12 mouse cellular contexts compared by ENCODE assay signal in genomic region chr5:136473337-136473736, GRCm38 (mm10).
DNase-seq lines count a peak whose midpoint lies in the region; ATAC-seq and TF ChIP-seq lines count a peak whose summit lies in the region.
"Had no signal": no experiment of that assay in that cellular context is flagged by ENCODE, and none has a peak within 500 bp of the region (broad histone marks: within the 10 kb centered on the region; RNA-seq: fewer than 3 reads in every experiment).

No protein-coding gene starts in this region.

- no peaks in the 10 kb centered on the region for H3K9me3 ChIP-seq in intestine, embryonic 14.5 days (ENCODE audit: control insufficient read depth, low read length)
- H3K9me3 ChIP-seq in intestine, postnatal 0 days (ENCODE audit: control insufficient read depth): no peaks in the 10 kb centered on the region
- no peaks in the 10 kb centered on the region for H3K9me3 ChIP-seq in intestine, embryonic 16.5 days (ENCODE audit: control insufficient read depth, low read length)
- H3K9me3 ChIP-seq in neural tube, embryonic 13.5 days: no peaks in the 10 kb centered on the region
- H3K9me3 ChIP-seq: midbrain, embryonic 15.5 days had no signal

- H3K4me1 ChIP-seq in intestine, embryonic 14.5 days (replicated peaks; ENCODE audit: control insufficient read depth, insufficient read depth, low read length): peaks cover 17% of the 10 kb centered on the region
- H3K4me1 ChIP-seq in intestine, postnatal 0 days (replicated peaks; ENCODE audit: control insufficient read depth, insufficient read depth, low read length): peaks cover 2% of the 10 kb centered on the region; the same call in 1 of the 2 replicates
- H3K4me1 ChIP-seq in intestine, embryonic 16.5 days (ENCODE audit: control insufficient read depth, insufficient read depth, low read length): peaks cover 10% of the 10 kb centered on the region
- peaks cover 61% of the 10 kb centered on the region for H3K4me1 ChIP-seq in neural tube, embryonic 13.5 days (replicated peaks)

- H3K36me3 ChIP-seq in intestine, embryonic 14.5 days (ENCODE audit: control insufficient read depth, insufficient read depth, low read length): 0 out of 2 replicates have a peak, but pooled peaks cover 6% of the 10 kb centered on the region
- H3K36me3 ChIP-seq in intestine, postnatal 0 days (ENCODE audit: control insufficient read depth, insufficient read depth): no peaks in the 10 kb centered on the region
- H3K36me3 ChIP-seq in intestine, embryonic 16.5 days (ENCODE audit: control insufficient read depth, insufficient read depth, low read length): no peaks in the 10 kb centered on the region
- no peaks in the 10 kb centered on the region for H3K36me3 ChIP-seq in neural tube, embryonic 13.5 days
- H3K36me3 ChIP-seq: midbrain, embryonic 15.5 days had no signal

- no peak overlapping the region for H3K9ac ChIP-seq in intestine, embryonic 14.5 days (ENCODE audit: low read length)
- no peak overlapping the region for H3K9ac ChIP-seq in intestine, postnatal 0 days (ENCODE audit: low read depth, low read length)
- no peak overlapping the region for H3K9ac ChIP-seq in intestine, embryonic 16.5 days (ENCODE audit: low read depth, low read length)
- H3K9ac ChIP-seq in neural tube, embryonic 13.5 days: no peak overlapping the region
- H3K9ac ChIP-seq: midbrain, embryonic 15.5 days had no signal

- no peaks in the 10 kb centered on the region for H3K27me3 ChIP-seq in intestine, embryonic 14.5 days (replicated peaks; ENCODE audit: control insufficient read depth, insufficient read depth, low read length)
- H3K27me3 ChIP-seq in intestine, postnatal 0 days (replicated peaks; ENCODE audit: control insufficient read depth, insufficient read depth, low read length): no peaks in the 10 kb centered on the region
- H3K27me3 ChIP-seq in intestine, embryonic 16.5 days (replicated peaks; ENCODE audit: control insufficient read depth, insufficient read depth, low read length): no peaks in the 10 kb centered on the region
- H3K27me3 ChIP-seq in neural tube, embryonic 13.5 days: no peaks in the 10 kb centered on the region
- H3K27me3 ChIP-seq: midbrain, embryonic 15.5 days had no signal

- WGBS in intestine, embryonic 14.5 days: 42% methylated on average over 6 of the region's 6 CpGs
- WGBS in intestine, postnatal 0 days: 56% methylated on average over 6 of the region's 6 CpGs
- 48% methylated on average over 6 of the region's 6 CpGs for WGBS in intestine, embryonic 16.5 days
- WGBS in neural tube, embryonic 13.5 days: 57% methylated on average over 6 of the region's 6 CpGs

- no peak overlapping the region for H3K4me2 ChIP-seq in intestine, embryonic 14.5 days (ENCODE audit: low read length)
- no peak overlapping the region for H3K4me2 ChIP-seq in intestine, postnatal 0 days (replicated peaks; ENCODE audit: low read depth)
- H3K4me2 ChIP-seq in intestine, embryonic 16.5 days (ENCODE audit: low read depth, low read length): no peak overlapping the region
- H3K4me2 ChIP-seq in neural tube, embryonic 13.5 days: no peak overlapping the region
- H3K4me2 ChIP-seq: midbrain, embryonic 15.5 days had no signal

- H3K27ac ChIP-seq in intestine, embryonic 14.5 days (ENCODE audit: low read depth): peak overlapping the region; percentile 52; the same call in 1 of the 2 replicates
- no peak overlapping the region for H3K27ac ChIP-seq in intestine, postnatal 0 days (ENCODE audit: low read depth, low read length)
- peak overlapping the region; percentile 33; the same call in 1 of the 2 replicates for H3K27ac ChIP-seq in intestine, embryonic 16.5 days (ENCODE audit: low read length)
- peak overlapping the region; percentile 64 for H3K27ac ChIP-seq in neural tube, embryonic 13.5 days (replicated peaks)
- H3K27ac ChIP-seq: midbrain, embryonic 15.5 days had no signal

- DNase-seq in cerebellum, adult 9-10 months: peak; percentile 53
- no peak for DNase-seq in cerebellum, adult 11-12 months
- no peak for DNase-seq in intestine, embryonic 14.5 days (ENCODE audit: low spot score)
- DNase-seq in layer of hippocampus, adult 9-11 months: no peak
- DNase-seq in layer of hippocampus, postnatal 25 days (ENCODE audit: extremely low spot score in 1 of 2, low spot score in 1 of 2): no peak
- DNase-seq: gastrocnemius, postnatal 14 days; left cerebral cortex, postnatal 4 days; thymus, postnatal 4 days had no signal

- no peak overlapping the region for H3K4me3 ChIP-seq in intestine, embryonic 14.5 days (ENCODE audit: low read depth, low read length)
- H3K4me3 ChIP-seq in intestine, postnatal 0 days (ENCODE audit: low read depth, low read length): no peak overlapping the region
- no peak overlapping the region for H3K4me3 ChIP-seq in intestine, embryonic 16.5 days (ENCODE audit: low read length)
- no peak overlapping the region for H3K4me3 ChIP-seq in neural tube, embryonic 13.5 days
- H3K4me3 ChIP-seq: midbrain, embryonic 15.5 days had no signal

- ATAC-seq in intestine, embryonic 14.5 days (replicated peaks; ENCODE audit: low FRiP score, low TSS enrichment, low read depth): no peak
- ATAC-seq in intestine, postnatal 0 days: no peak
- 0 out of 2 replicates have a peak, but pooled peaks have one; percentile 22 for ATAC-seq in intestine, embryonic 16.5 days
- ATAC-seq in neural tube, embryonic 13.5 days (ENCODE audit: low read depth): no peak
- ATAC-seq: midbrain, embryonic 15.5 days had no signal

- no peak for TF ChIP-seq CTCF in intestine, postnatal 0 days (IDR thresholded peaks at IDR 0.05; ENCODE audit: low read depth)
